Mouse (Mus musculus) midbrain, embryonic 16.5 days (tissue): ENCODE results near the gene Cyp2f2. TPM values are rescaled to one million over a fixed set of nuclear protein-coding genes. Genes with fewer than 3 reads are reported as not detected.

ENCODE experiments used
- ATAC-seq: fragments of 200-750 bp; cut with Nextera tagmentation; 2 replicates; pipeline ENCODE4 v1.8.0; 2017; ENCODE audit warnings: moderate TSS enrichment
- H3K27ac ChIP-seq: fragments of 300-500 bp; sonication (generic); 2 replicates; pipeline ENCODE4 v1.5.1; 2014; ENCODE audit warnings: mild to moderate bottlenecking, low read length, mixed read lengths
- H3K27me3 ChIP-seq: fragments of 300-500 bp; sonication (generic); 2 replicates; pipeline ENCODE4 v1.6.1; 2014; ENCODE audit warnings: low read depth, low read length, mixed read lengths; ENCODE audit not compliant: control insufficient read depth, insufficient read depth
- H3K36me3 ChIP-seq: fragments of 300-500 bp; sonication (generic); 2 replicates; pipeline ENCODE4 v1.6.1; 2014; ENCODE audit warnings: mild to moderate bottlenecking, low read length, moderate library complexity, mixed read lengths; ENCODE audit not compliant: control insufficient read depth, insufficient read depth
- H3K4me1 ChIP-seq: fragments of 300-500 bp; sonication (generic); 2 replicates; pipeline ENCODE4 v1.6.1; 2014; ENCODE audit warnings: mild to moderate bottlenecking, low read length, mixed read lengths; ENCODE audit not compliant: control insufficient read depth, insufficient read depth
- H3K4me2 ChIP-seq: fragments of 300-500 bp; sonication (generic); 2 replicates; pipeline ENCODE4 v1.6.1; 2014; ENCODE audit warnings: mild to moderate bottlenecking, low read length, mixed read lengths
- H3K4me3 ChIP-seq: fragments of 300-500 bp; sonication (generic); 2 replicates; pipeline ENCODE4 v1.5.1; 2014; ENCODE audit warnings: low read depth, mild to moderate bottlenecking, low read length, moderate library complexity, mixed read lengths
- H3K9ac ChIP-seq: fragments of 300-500 bp; sonication (generic); 2 replicates; pipeline ENCODE4 v1.6.1; 2014; ENCODE audit warnings: low read depth, low read length, mixed read lengths
- H3K9me3 ChIP-seq: fragments of 300-500 bp; sonication (generic); replicated peaks from 2 replicates; pipeline ENCODE4 v1.6.1; 2014; ENCODE audit warnings: mild to moderate bottlenecking, low read length, mixed read lengths; ENCODE audit not compliant: control insufficient read depth, poor library complexity, severe bottlenecking
- WGBS: fragments of 180-500 bp; shearing (Covaris S2); extraction: QIAGEN DNeasy Blood & Tissue Kit; methylation state at CpG from one replicate; pipeline ENCODE4 v1.1.7; 2014; 5-methylcytosine and 5-hydroxymethylcytosine counted together
- microRNA-seq: library from miRNA; unstranded; fragments of <30 nt; microRNA quantifications from one replicate; pipeline ENCODE4, GENCODE M21; 2017
- polyA plus RNA-seq: library from polyadenylated mRNA; unstranded; fragments of >200 nt; fragmentation: Nextera tagmentation; extraction: Ambion mirVana; gene quantifications from 2 replicates; pipeline ENCODE4 v1.2.1, GENCODE M21; 2015

Cyp2f2 gene
- polyA plus RNA-seq, 1 experiment from 2014 or later = not detected

GRCm38 (mm10) chr7:27179217-27179918, 59.7 kb downstream of the Cyp2f2 start:
- H3K4me1 ChIP-seq = peaks cover 9% of the 10 kb centered on the region
- peak overlapping the region; percentile 59 for H3K9ac ChIP-seq
- 47% methylated on average over 16 of the region's 16 CpGs for whole genome bisulfite sequencing
- peak overlapping the region; percentile 54 for H3K4me2 ChIP-seq
- peak overlapping the region; percentile 53 for H3K4me3 ChIP-seq
- 0 out of 2 replicates have a peak, but pooled peaks cover 2% of the 10 kb centered on the region for H3K36me3 ChIP-seq
- H3K27me3 ChIP-seq = no peaks in the 10 kb centered on the region
- H3K27ac ChIP-seq = peak overlapping the region; percentile 80
- no peak for ATAC-seq
- H3K9me3 ChIP-seq = no peaks in the 10 kb centered on the region

GRCm38 (mm10) chr7:27180036-27180435, 60.3 kb downstream of the Cyp2f2 start:
- Histone ChIP-seq H3K27ac (0 out of 2 replicates have a peak overlapping the region, but pooled peaks have one; percentile 0), H3K4me2 (no peak overlapping the region), H3K27me3 (no peaks in the 10 kb centered on the region), H3K4me3 (no peak overlapping the region), H3K4me1 (peaks cover 9% of the 10 kb centered on the region), H3K9me3 (no peaks in the 10 kb centered on the region), H3K36me3 (peaks cover 6% of the 10 kb centered on the region; the same call in 1 of the 2 replicates), H3K9ac (no peak overlapping the region)
- no peak for ATAC-seq
- 41% methylated on average over 5 of the region's 5 CpGs for WGBS

GRCm38 (mm10) chr7:27180837-27181695, 61.4 kb downstream of the Cyp2f2 start, which contains the start of the genes Gm21983 and Mia:
Gene Gm21983 (minus strand): TSS chr7:27181086.
Gene Mia (minus strand): TSS chr7:27181157.
- no peak within 1 kb of the TSS for H3K9ac ChIP-seq
- no peaks in the 10 kb centered on the region for H3K27me3 ChIP-seq
- no peaks in the 10 kb centered on the region for H3K9me3 ChIP-seq
- H3K4me1 ChIP-seq = peaks cover 9% of the 10 kb centered on the region
- H3K27ac ChIP-seq = peak within 1 kb of the TSS; percentile 47
- H3K36me3 ChIP-seq = peaks cover 15% of the 10 kb centered on the region
- H3K4me3 ChIP-seq = no peak within 1 kb of the TSS
- H3K4me2 ChIP-seq = no peak within 1 kb of the TSS
- ATAC-seq = no peak
- WGBS = 69% methylated on average over 14 of the region's 14 CpGs

GRCm38 (mm10) chr7:27182498-27182897, 62.8 kb downstream of the Cyp2f2 start:
- H3K4me1 ChIP-seq = peaks cover 9% of the 10 kb centered on the region
- H3K4me3 ChIP-seq = no peak overlapping the region
- H3K27ac ChIP-seq = no peak overlapping the region
- H3K9ac ChIP-seq = no peak overlapping the region
- ATAC-seq = no peak
- H3K36me3 ChIP-seq = peaks cover 27% of the 10 kb centered on the region
- H3K9me3 ChIP-seq = no peaks in the 10 kb centered on the region
- 84% methylated on average over 1 of the region's 1 CpGs for WGBS
- H3K27me3 ChIP-seq = no peaks in the 10 kb centered on the region
- no peak overlapping the region for H3K4me2 ChIP-seq

Small RNA genes lying within 50 kb of the gene (microRNA-seq; reads per million reads assigned to microRNA genes)
- 1.2 reads per million for gene Mir3101

Other genes starting within 250 kb of the Cyp2f2 start
- gene Cyp2a22, start 180.5 kb upstream of the Cyp2f2 start, polyA plus RNA-seq = not detected in 2 replicates
- not detected in 2 replicates for gene Cyp2a12, start 90.8 kb upstream of the Cyp2f2 start, polyA plus RNA-seq
- gene Cyp2t4, start 33.8 kb downstream of the Cyp2f2 start, polyA plus RNA-seq = 0.21 and 0.25 TPM in 2 replicates
- gene Egln2, start 46.9 kb downstream of the Cyp2f2 start, polyA plus RNA-seq = 91.5 and 95.7 TPM in 2 replicates
- 104 and 106 TPM in 2 replicates for gene Rab4b, start 59.0 kb downstream of the Cyp2f2 start, polyA plus RNA-seq
- 0.54 and 0.72 TPM in 2 replicates for gene Gm21983, start 61.2 kb downstream of the Cyp2f2 start, polyA plus RNA-seq
- gene Mia, start 61.2 kb downstream of the Cyp2f2 start, polyA plus RNA-seq = 18.2 and 18.8 TPM in 2 replicates
- 3.1 and 4.1 TPM in 2 replicates for gene BC024978, start 75.9 kb downstream of the Cyp2f2 start, polyA plus RNA-seq
- 192 and 197 TPM in 2 replicates for gene Snrpa, start 76.4 kb downstream of the Cyp2f2 start, polyA plus RNA-seq
- gene Itpkc, start 108.8 kb downstream of the Cyp2f2 start, polyA plus RNA-seq = 6.0 and 7.0 TPM in 2 replicates
- 21.1 and 23.7 TPM in 2 replicates for gene Coq8b, start 113.1 kb downstream of the Cyp2f2 start, polyA plus RNA-seq
- 51.2 and 53.6 TPM in 2 replicates for gene Numbl, start 138.5 kb downstream of the Cyp2f2 start, polyA plus RNA-seq
- gene Ltbp4, start 217.8 kb downstream of the Cyp2f2 start, polyA plus RNA-seq = 14.1 and 14.3 TPM in 2 replicates
- gene Shkbp1, start 236.1 kb downstream of the Cyp2f2 start, polyA plus RNA-seq = 47.4 and 55.1 TPM in 2 replicates
- gene Gm20479, start 237.5 kb downstream of the Cyp2f2 start, polyA plus RNA-seq = not detected in 2 replicates